Comparison of ENCODE assay signal across 16 mouse cellular contexts in the genomic region with DNA sequence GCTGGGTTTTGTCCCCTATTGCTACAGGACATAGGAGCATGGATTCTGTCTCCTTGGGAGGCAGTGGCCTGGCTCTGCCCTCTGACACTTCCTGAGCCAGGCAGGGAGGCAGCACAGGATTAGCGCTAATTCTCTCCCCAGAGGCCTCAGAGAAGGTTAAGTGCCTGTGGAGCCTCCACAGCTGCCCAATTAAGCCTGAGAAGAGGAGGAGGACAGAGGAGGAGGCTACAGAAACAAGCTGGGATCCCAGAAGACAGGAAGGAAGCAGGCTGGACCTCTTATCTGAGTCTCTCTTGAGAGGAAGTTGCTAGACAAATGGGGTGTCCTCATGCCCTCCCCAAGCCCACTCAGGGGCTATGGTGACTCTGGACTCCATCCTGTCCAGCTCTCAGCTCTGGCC.
DNase-seq lines count a peak whose midpoint lies in the region; ATAC-seq and TF ChIP-seq lines count a peak whose summit lies in the region.
"Had no signal": no experiment of that assay in that cellular context is flagged by ENCODE, and none has a peak within 500 bp of the region (broad histone marks: within the 10 kb centered on the region; RNA-seq: fewer than 3 reads in every experiment).

No protein-coding gene starts in this region.

- intact Hi-C loops in heart, adult 2 months (cut with DNase I): no loop called here

- no peak for TF ChIP-seq CTCF in kidney, adult 2 months (conservative IDR thresholded peaks at IDR 0.05; ENCODE audit: insufficient read depth, insufficient read length, low read depth, low read length)
- no peak for TF ChIP-seq CTCF in brain, embryonic 14.5 days (IDR thresholded peaks at IDR 0.05; ENCODE audit: borderline replicate concordance, extremely low read depth, insufficient read depth, insufficient read length)
- TF ChIP-seq CTCF in heart, adult 2 months (IDR thresholded peaks at IDR 0.05): no peak

- no peak overlapping the region for H3K4me2 ChIP-seq in kidney, embryonic 15.5 days
- no peak overlapping the region for H3K4me2 ChIP-seq in lung, embryonic 16.5 days (ENCODE audit: low read depth, low read length)
- H3K4me2 ChIP-seq: limb, embryonic 13.5 days; lung, embryonic 15.5 days; midbrain, embryonic 12.5 days; neural tube, embryonic 15.5 days had no signal

- 0 out of 2 replicates have a peak overlapping the region, but pooled peaks have one; percentile 35 for H3K27ac ChIP-seq in kidney, embryonic 15.5 days
- H3K27ac ChIP-seq in kidney, adult 2 months (ENCODE audit: insufficient read depth, low read depth, low read length): no peak overlapping the region
- no peak overlapping the region for H3K27ac ChIP-seq in lung, embryonic 16.5 days (ENCODE audit: low read length)
- H3K27ac ChIP-seq in embryonic facial prominence, embryonic 10.5 days (replicated peaks): no peak overlapping the region
- H3K27ac ChIP-seq in heart, adult 2 months: no peak overlapping the region
- H3K27ac ChIP-seq: hindbrain, postnatal 0 days; limb, embryonic 13.5 days; lung, embryonic 15.5 days; midbrain, embryonic 12.5 days; neural tube, embryonic 15.5 days had no signal

- no peaks in the 10 kb centered on the region for H3K9me3 ChIP-seq in kidney, embryonic 15.5 days (replicated peaks)
- no peaks in the 10 kb centered on the region for H3K9me3 ChIP-seq in lung, embryonic 16.5 days (ENCODE audit: control insufficient read depth, low read length)
- H3K9me3 ChIP-seq in embryonic facial prominence, embryonic 10.5 days: no peaks in the 10 kb centered on the region
- H3K9me3 ChIP-seq: limb, embryonic 13.5 days; lung, embryonic 15.5 days; midbrain, embryonic 12.5 days; neural tube, embryonic 15.5 days had no signal

- TF ChIP-seq POLR2A in kidney, adult 2 months (IDR thresholded peaks at IDR 0.05; ENCODE audit: low read depth, low read length): no peak
- no peak for TF ChIP-seq POLR2A in brain, embryonic 14.5 days (IDR thresholded peaks at IDR 0.05; ENCODE audit: borderline replicate concordance, extremely low read depth, insufficient read depth, insufficient read length, poor library complexity, severe bottlenecking)
- TF ChIP-seq POLR2A in heart, adult 2 months (IDR thresholded peaks at IDR 0.05; ENCODE audit: insufficient read depth, low read depth, low read length): no peak

- H3K4me1 ChIP-seq in kidney, embryonic 15.5 days: peaks cover 26% of the 10 kb centered on the region
- H3K4me1 ChIP-seq in kidney, adult 2 months (ENCODE audit: control insufficient read depth, insufficient read depth, low read length): peaks cover 5% of the 10 kb centered on the region; the same call in 1 of the 2 replicates
- H3K4me1 ChIP-seq in lung, embryonic 16.5 days (replicated peaks; ENCODE audit: control insufficient read depth, insufficient read depth, low read length): peaks cover 11% of the 10 kb centered on the region
- peaks cover 31% of the 10 kb centered on the region for H3K4me1 ChIP-seq in embryonic facial prominence, embryonic 10.5 days
- peaks cover 4% of the 10 kb centered on the region for H3K4me1 ChIP-seq in heart, adult 2 months (ENCODE audit: control insufficient read depth, insufficient read depth, low read length)
- H3K4me1 ChIP-seq: neural tube, embryonic 15.5 days had no signal

- DNase-seq in kidney, adult 2 months: no peak
- DNase-seq in lung, postnatal 14 days: no peak
- peak; percentile 14 for DNase-seq in brain, embryonic 14.5 days (ENCODE audit: low read depth)
- DNase-seq in embryonic facial prominence, embryonic 10.5 days (ENCODE audit: low spot score): peak; percentile 38
- no peak for DNase-seq in heart, adult 2 months
- DNase-seq: cerebellum, postnatal 10 days; heart, postnatal 36 days; thymus, postnatal 25 days had no signal

- no peaks in the 10 kb centered on the region for H3K79me2 ChIP-seq in heart, adult 2 months (replicated peaks; ENCODE audit: control insufficient read depth, insufficient read depth, low read length)

- peaks cover 23% of the 10 kb centered on the region for H3K27me3 ChIP-seq in kidney, embryonic 15.5 days
- no peaks in the 10 kb centered on the region for H3K27me3 ChIP-seq in kidney, adult 2 months (replicated peaks; ENCODE audit: control insufficient read depth, insufficient read depth, low read length)
- H3K27me3 ChIP-seq in lung, embryonic 16.5 days (ENCODE audit: control insufficient read depth, insufficient read depth, low read depth, low read length): no peaks in the 10 kb centered on the region
- H3K27me3 ChIP-seq in embryonic facial prominence, embryonic 10.5 days (replicated peaks; ENCODE audit: low read depth, poor library complexity, severe bottlenecking): peaks cover 96% of the 10 kb centered on the region
- H3K27me3 ChIP-seq in heart, adult 2 months (ENCODE audit: control insufficient read depth, insufficient read depth, low read length): no peaks in the 10 kb centered on the region
- H3K27me3 ChIP-seq: lung, embryonic 15.5 days had no signal

- no peaks in the 10 kb centered on the region for H3K36me3 ChIP-seq in kidney, embryonic 15.5 days
- no peaks in the 10 kb centered on the region for H3K36me3 ChIP-seq in kidney, adult 2 months (ENCODE audit: control insufficient read depth, insufficient read depth, low read length)
- no peaks in the 10 kb centered on the region for H3K36me3 ChIP-seq in lung, embryonic 16.5 days (ENCODE audit: control insufficient read depth, insufficient read depth, low read length)
- no peaks in the 10 kb centered on the region for H3K36me3 ChIP-seq in embryonic facial prominence, embryonic 10.5 days (replicated peaks)
- no peaks in the 10 kb centered on the region for H3K36me3 ChIP-seq in heart, adult 2 months (ENCODE audit: control insufficient read depth, insufficient read depth, low read length)
- H3K36me3 ChIP-seq: limb, embryonic 13.5 days; lung, embryonic 15.5 days; midbrain, embryonic 12.5 days; neural tube, embryonic 15.5 days had no signal

- TF ChIP-seq EP300 in heart, adult 2 months (IDR thresholded peaks at IDR 0.05; ENCODE audit: insufficient read depth, low read depth, low read length): no peak

- no peak for ATAC-seq in kidney, embryonic 15.5 days (replicated peaks; ENCODE audit: low FRiP score)
- no peak for ATAC-seq in lung, embryonic 16.5 days (ENCODE audit: low read depth)
- ATAC-seq: hindbrain, postnatal 0 days had no signal

- 5% methylated on average over 1 of the region's 1 CpGs for WGBS in kidney, embryonic 15.5 days
- 43% methylated on average over 1 of the region's 1 CpGs for WGBS in kidney, adult 2 months
- WGBS in lung, embryonic 16.5 days: 38% methylated on average over 1 of the region's 1 CpGs
- WGBS in embryonic facial prominence, embryonic 10.5 days: 6% methylated on average over 1 of the region's 1 CpGs
- WGBS in heart, adult 2 months: 19% methylated on average over 1 of the region's 1 CpGs

- no peak overlapping the region for H3K9ac ChIP-seq in kidney, embryonic 15.5 days
- H3K9ac ChIP-seq in lung, embryonic 16.5 days (ENCODE audit: low read length): 0 out of 2 replicates have a peak overlapping the region, but pooled peaks have one; percentile 14
- H3K9ac ChIP-seq in heart, adult 2 months (ENCODE audit: low read depth, low read length): no peak overlapping the region
- H3K9ac ChIP-seq: limb, embryonic 13.5 days; lung, embryonic 15.5 days; midbrain, embryonic 12.5 days; neural tube, embryonic 15.5 days had no signal

- H3K4me3 ChIP-seq in kidney, embryonic 15.5 days (replicated peaks): no peak overlapping the region
- H3K4me3 ChIP-seq in kidney, adult 2 months (ENCODE audit: insufficient read depth, low read depth, low read length): no peak overlapping the region
- no peak overlapping the region for H3K4me3 ChIP-seq in lung, embryonic 16.5 days (ENCODE audit: low read length)
- H3K4me3 ChIP-seq in embryonic facial prominence, embryonic 10.5 days: no peak overlapping the region
- no peak overlapping the region for H3K4me3 ChIP-seq in heart, adult 2 months
- H3K4me3 ChIP-seq: limb, embryonic 13.5 days; lung, embryonic 15.5 days; midbrain, embryonic 12.5 days; myocyte; neural tube, embryonic 15.5 days had no signal

Comparison
In these comparisons a context has a peak if more than half of its experiments do, and no peak if none do; other contexts are left out.
1. DNase-seq: peak in brain, embryonic 14.5 days (single experiment) and embryonic facial prominence, embryonic 10.5 days (single experiment); none in kidney, adult 2 months (single experiment), lung, postnatal 14 days (single experiment) and heart, adult 2 months (0 of 2).